Comparison of ENCODE assay signal across 29 mouse cellular contexts in the genomic region with DNA sequence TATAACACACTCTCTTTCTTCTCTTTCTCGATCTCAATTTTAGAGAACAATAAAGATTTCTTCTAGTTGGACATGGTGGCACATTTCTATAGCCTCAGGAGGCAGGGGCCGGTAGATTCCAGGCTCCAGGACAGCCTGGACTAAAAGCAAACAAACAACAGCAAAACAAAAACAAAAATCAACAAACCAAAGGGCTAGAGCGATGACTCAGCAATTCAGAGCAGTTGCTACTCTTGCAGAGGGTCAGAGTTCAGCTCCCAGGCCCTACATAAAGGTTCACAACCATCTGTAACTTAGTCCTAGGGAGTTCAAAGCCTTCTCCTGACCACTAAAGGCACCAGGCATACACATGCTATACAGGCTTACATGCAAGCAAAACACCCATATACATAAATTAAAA.
DNase-seq lines count a peak whose midpoint lies in the region; ATAC-seq and TF ChIP-seq lines count a peak whose summit lies in the region.
"Had no signal": no experiment of that assay in that cellular context is flagged by ENCODE, and none has a peak within 500 bp of the region (broad histone marks: within the 10 kb centered on the region; RNA-seq: fewer than 3 reads in every experiment).

No protein-coding gene starts in this region.

- 77% methylated on average over 3 of the region's 3 CpGs for WGBS in kidney, adult 2 months
- 69% methylated on average over 3 of the region's 3 CpGs for WGBS in hindbrain, embryonic 11.5 days

- H3K79me2 ChIP-seq in MEL (ENCODE audit: control insufficient read depth, insufficient read depth, low read length, poor library complexity) = peaks cover 7% of the 10 kb centered on the region

- no peaks in the 10 kb centered on the region for H3K36me3 ChIP-seq in kidney, adult 2 months (ENCODE audit: control insufficient read depth, insufficient read depth, low read length)
- peaks cover 6 to 11% of the 10 kb centered on the region in 2 experiments; a peak in 3 of 4 replicates for H3K36me3 ChIP-seq in MEL (ENCODE audit: control insufficient read depth in 1 of 2, insufficient read depth in 2 of 2, low read length in 2 of 2)
- no peaks in the 10 kb centered on the region for H3K36me3 ChIP-seq in hindbrain, embryonic 11.5 days (ENCODE audit: control insufficient read depth, insufficient read depth, low read length)
- H3K36me3 ChIP-seq: embryonic facial prominence, embryonic 10.5 days; embryonic facial prominence, embryonic 13.5 days; forebrain, embryonic 12.5 days; forebrain, embryonic 15.5 days; heart, embryonic 12.5 days; heart, embryonic 15.5 days; hindbrain, embryonic 10.5 days had no signal

- no peak overlapping the region for H3K9ac ChIP-seq in MEL (ENCODE audit: control insufficient read depth, low read depth, low read length, poor library complexity, severe bottlenecking)
- H3K9ac ChIP-seq in hindbrain, embryonic 11.5 days (ENCODE audit: low read depth, low read length) = no peak overlapping the region
- H3K9ac ChIP-seq: embryonic facial prominence, embryonic 13.5 days; forebrain, embryonic 12.5 days; forebrain, embryonic 15.5 days; heart, embryonic 12.5 days; heart, embryonic 15.5 days; hindbrain, embryonic 14.5 days had no signal

- ATAC-seq in hindbrain, embryonic 11.5 days (ENCODE audit: low FRiP score) = no peak
- ATAC-seq: activated CD4-positive, CD25-positive, alpha-beta regulatory T cell, adult 4 months; forebrain, embryonic 15.5 days; hindbrain, postnatal 0 days; inflammation-experienced regulatory T-cells, adult 6 months had no signal

- no peak overlapping the region for H3K4me2 ChIP-seq in hindbrain, embryonic 11.5 days (replicated peaks; ENCODE audit: low read depth, low read length)
- H3K4me2 ChIP-seq: embryonic facial prominence, embryonic 13.5 days; forebrain, embryonic 12.5 days; forebrain, embryonic 15.5 days; heart, embryonic 12.5 days; heart, embryonic 15.5 days; hindbrain, embryonic 14.5 days had no signal

- TF ChIP-seq CTCF in kidney, adult 2 months (conservative IDR thresholded peaks at IDR 0.05; ENCODE audit: insufficient read depth, insufficient read length, low read depth, low read length) = no peak
- TF ChIP-seq CTCF in MEL (IDR thresholded peaks at IDR 0.05 in 2 of 3, conservative IDR thresholded peaks at IDR 0.05 in 1 of 3; ENCODE audit: control insufficient read depth in 1 of 3, insufficient read depth in 1 of 3, low read depth in 2 of 3, low read length in 3 of 3, poor library complexity in 1 of 3, severe bottlenecking in 1 of 3) = no peak

- peaks cover 6% of the 10 kb centered on the region; the same call in 1 of the 2 replicates for H3K4me1 ChIP-seq in kidney, adult 2 months (ENCODE audit: control insufficient read depth, insufficient read depth, low read length)
- H3K4me1 ChIP-seq in MEL (ENCODE audit: control insufficient read depth in 1 of 2, insufficient read depth in 2 of 2, low read length in 2 of 2) = peaks cover 2 to 21% of the 10 kb centered on the region in 2 experiments; a peak in 2 of 4 replicates
- no peaks in the 10 kb centered on the region for H3K4me1 ChIP-seq in hindbrain, embryonic 11.5 days (replicated peaks; ENCODE audit: control insufficient read depth, insufficient read depth, low read length)
- H3K4me1 ChIP-seq: embryonic facial prominence, embryonic 13.5 days; forebrain, embryonic 12.5 days; forebrain, embryonic 15.5 days; heart, embryonic 12.5 days; heart, embryonic 15.5 days had no signal

- TF ChIP-seq RAD21 in MEL (IDR thresholded peaks at IDR 0.05; ENCODE audit: low read depth, low read length) = no peak

- no peak overlapping the region for H3K27ac ChIP-seq in kidney, adult 2 months (ENCODE audit: insufficient read depth, low read depth, low read length)
- no peak overlapping the region for H3K27ac ChIP-seq in MEL (ENCODE audit: control insufficient read depth, low read depth, low read length)
- H3K27ac ChIP-seq in hindbrain, embryonic 11.5 days (ENCODE audit: low read depth, low read length) = no peak overlapping the region
- H3K27ac ChIP-seq: embryonic facial prominence, embryonic 10.5 days; embryonic facial prominence, embryonic 13.5 days; forebrain, embryonic 12.5 days; forebrain, embryonic 15.5 days; heart, embryonic 15.5 days; hindbrain, embryonic 10.5 days; hindbrain, embryonic 14.5 days; hindbrain, postnatal 0 days had no signal

- no peak for TF ChIP-seq POLR2A in kidney, adult 2 months (IDR thresholded peaks at IDR 0.05; ENCODE audit: low read depth, low read length)
- no peak for TF ChIP-seq POLR2A in MEL (IDR thresholded peaks at IDR 0.05; ENCODE audit: control insufficient read depth in 1 of 2, insufficient read depth in 1 of 2, low read depth in 1 of 2, low read length in 2 of 2, poor library complexity in 1 of 2)

- TF ChIP-seq EP300 in MEL (IDR thresholded peaks at IDR 0.05; ENCODE audit: low read depth in 1 of 2, low read length in 2 of 2) = no peak

- no peaks in the 10 kb centered on the region for H3K27me3 ChIP-seq in kidney, adult 2 months (replicated peaks; ENCODE audit: control insufficient read depth, insufficient read depth, low read length)
- H3K27me3 ChIP-seq in MEL (ENCODE audit: control insufficient read depth in 1 of 2, insufficient read depth in 2 of 2, low read length in 2 of 2) = no peaks in the 10 kb centered on the region
- H3K27me3 ChIP-seq in hindbrain, embryonic 11.5 days (ENCODE audit: control insufficient read depth, insufficient read depth, low read length) = no peaks in the 10 kb centered on the region
- H3K27me3 ChIP-seq: embryonic facial prominence, embryonic 13.5 days; forebrain, embryonic 12.5 days; forebrain, embryonic 15.5 days; heart, embryonic 12.5 days; heart, embryonic 15.5 days had no signal

- peak; percentile 15 for DNase-seq in kidney, adult 2 months
- DNase-seq in kidney, postnatal 4 days = no peak
- peak; percentile 8 for DNase-seq in testis, postnatal 10 days (ENCODE audit: low spot score)
- DNase-seq in testis, postnatal 14 days (ENCODE audit: low spot score) = no peak
- DNase-seq in MEL (ENCODE audit: low read depth, low spot score) = no peak
- DNase-seq in hindbrain, embryonic 11.5 days (ENCODE audit: low spot score) = no peak
- DNase-seq: adrenal gland, postnatal 10 days; adrenal gland, postnatal 36 days; cerebellum, adult 11 months; cerebellum, adult 8-10 months; cerebellum, postnatal 10 days; cerebellum, postnatal 36 days; embryo, embryonic 11 days; gastrocnemius, postnatal 25 days; heart, adult 18-20 months; heart, postnatal 10 days; heart, postnatal 36 days had no signal

- H3K4me3 ChIP-seq in kidney, adult 2 months (ENCODE audit: insufficient read depth, low read depth, low read length) = no peak overlapping the region
- no peak overlapping the region for H3K4me3 ChIP-seq in MEL (ENCODE audit: control insufficient read depth in 1 of 2, insufficient read depth in 1 of 2, low read depth in 2 of 2, low read length in 2 of 2)
- H3K4me3 ChIP-seq in hindbrain, embryonic 11.5 days (ENCODE audit: low read depth, low read length) = no peak overlapping the region
- H3K4me3 ChIP-seq: embryonic facial prominence, embryonic 10.5 days; embryonic facial prominence, embryonic 13.5 days; erythroblast, embryonic 14.5 days; forebrain, embryonic 12.5 days; forebrain, embryonic 15.5 days; heart, embryonic 12.5 days; heart, embryonic 15.5 days; hindbrain, embryonic 10.5 days had no signal

- H3K9me3 ChIP-seq in MEL (replicated peaks; ENCODE audit: insufficient read depth, low read length) = no peaks in the 10 kb centered on the region
- no peaks in the 10 kb centered on the region for H3K9me3 ChIP-seq in hindbrain, embryonic 11.5 days (ENCODE audit: control insufficient read depth, low read length)
- H3K9me3 ChIP-seq: embryonic facial prominence, embryonic 10.5 days; embryonic facial prominence, embryonic 13.5 days; forebrain, embryonic 12.5 days; forebrain, embryonic 15.5 days; heart, embryonic 12.5 days; heart, embryonic 15.5 days; hindbrain, embryonic 10.5 days had no signal

TF ChIP-seq in MEL, 35 proteins besides CTCF, POLR2A, EP300 and RAD21:
- TF ChIP-seq UBTF (IDR thresholded peaks at IDR 0.05; ENCODE audit: borderline replicate concordance, insufficient read depth, low read depth, low read length) (no peak), MAFK (IDR thresholded peaks at IDR 0.05; ENCODE audit: borderline replicate concordance, low read depth, low read length) (peak; percentile 60; the same call in 1 of the 2 replicates)

Comparison
In these comparisons a context has a peak if more than half of its experiments do, and no peak if none do; other contexts are left out.
1. DNase-seq: peak in kidney, adult 2 months (single experiment) and testis, postnatal 10 days (single experiment); none in kidney, postnatal 4 days (0 of 2), testis, postnatal 14 days (single experiment), MEL (single experiment) and hindbrain, embryonic 11.5 days (single experiment).